Mouse (Mus musculus) hindbrain, embryonic 12.5 days (tissue): ENCODE data around the gene Pnrc1. TPM values are rescaled to one million over a fixed set of nuclear protein-coding genes. Genes with fewer than 3 reads are reported as not detected.

Experiments used
- ATAC-seq: fragments of 200-750 bp; cut with Nextera tagmentation; 2 replicates; pipeline ENCODE4 v1.8.0; 2017; ENCODE audit warnings: moderate TSS enrichment; ENCODE audit not compliant: low FRiP score
- H3K27ac ChIP-seq: fragments of 300-500 bp; sonication (generic); 2 replicates; pipeline ENCODE4 v1.5.1; 2016; ENCODE audit warnings: mild to moderate bottlenecking
- H3K27me3 ChIP-seq: fragments of 300-500 bp; sonication (generic); 2 replicates; pipeline ENCODE4 v1.6.1; 2016; ENCODE audit warnings: mild to moderate bottlenecking
- H3K36me3 ChIP-seq: fragments of 300-500 bp; sonication (generic); 2 replicates; pipeline ENCODE4 v1.6.1; 2016; ENCODE audit warnings: mild to moderate bottlenecking
- H3K4me1 ChIP-seq: fragments of 300-500 bp; sonication (generic); 2 replicates; pipeline ENCODE4 v1.6.1; 2016
- H3K4me2 ChIP-seq: fragments of 300-500 bp; sonication (generic); replicated peaks from 2 replicates; pipeline ENCODE4 v1.6.1; 2016; ENCODE audit warnings: mild to moderate bottlenecking
- H3K4me3 ChIP-seq: fragments of 300-500 bp; sonication (generic); 2 replicates; pipeline ENCODE4 v1.5.1; 2016; ENCODE audit warnings: mild to moderate bottlenecking
- H3K9ac ChIP-seq: fragments of 300-500 bp; sonication (generic); 2 replicates; pipeline ENCODE4 v1.6.1; 2016; ENCODE audit warnings: mild to moderate bottlenecking, moderate library complexity
- H3K9me3 ChIP-seq: fragments of 300-500 bp; sonication (generic); replicated peaks from 2 replicates; pipeline ENCODE4 v1.6.1; 2016; ENCODE audit warnings: mild to moderate bottlenecking
- WGBS: fragments of 180-500 bp; shearing (Covaris S2); methylation state at CpG from one replicate; pipeline ENCODE4 v1.1.7; 2016; 5-methylcytosine and 5-hydroxymethylcytosine counted together
- polyA plus RNA-seq: library from polyadenylated mRNA; unstranded; fragments of >200 nt; fragmentation: Nextera tagmentation; extraction: Ambion mirVana; gene quantifications from 2 replicates; pipeline ENCODE4 v1.2.1, GENCODE M21; 2016

The Pnrc1 gene
- polyA plus RNA-seq, 1 experiment from 2014 or later = 118 TPM

DNA sequence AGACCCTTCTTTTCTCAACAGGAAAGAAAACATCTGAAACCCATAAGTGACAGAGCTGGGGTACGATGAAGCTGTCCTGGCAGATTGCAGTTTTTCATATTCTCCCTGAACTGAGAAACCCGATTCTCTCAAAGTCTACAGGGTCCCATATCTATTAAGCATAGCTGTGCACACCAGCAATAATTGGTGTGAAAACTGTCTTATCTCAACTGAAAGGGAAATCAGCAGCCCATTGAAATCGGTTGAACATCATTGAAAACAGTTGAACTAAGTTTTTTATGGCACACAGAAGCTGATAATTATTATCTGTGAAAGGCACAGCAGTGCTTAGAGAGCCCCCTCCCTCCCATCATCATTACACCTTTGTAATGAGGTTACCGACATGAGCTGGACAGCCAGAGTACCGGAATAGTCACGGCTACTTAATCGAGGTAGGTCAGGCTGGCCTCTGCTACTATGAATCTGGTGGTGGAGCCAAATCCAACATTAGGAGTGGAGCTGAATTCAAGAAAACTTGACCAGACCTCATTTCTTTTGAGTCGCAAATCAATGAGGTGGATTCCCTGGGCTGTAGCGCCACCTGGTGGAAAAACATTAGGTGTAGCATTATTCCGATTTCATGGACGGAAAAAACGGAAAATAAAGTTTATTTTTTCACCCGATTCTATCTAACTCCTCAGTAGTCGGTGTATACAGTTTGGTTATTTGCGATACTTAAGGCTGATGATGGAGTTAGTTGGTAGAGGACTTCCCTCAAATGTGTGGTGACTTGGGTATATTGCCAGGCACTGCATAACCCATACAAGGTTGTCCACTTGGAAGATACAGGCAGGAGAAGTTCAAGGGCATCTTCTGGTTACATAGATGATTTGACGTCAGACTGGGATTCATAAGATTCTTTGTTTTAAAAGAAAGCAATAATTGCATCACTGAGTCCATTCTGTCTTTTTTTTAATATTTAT, 2.7 kb upstream of the Pnrc1 start:
- no peak for ATAC-seq
- no peak overlapping the region for H3K9ac ChIP-seq
- H3K9me3 ChIP-seq = no peaks in the 10 kb centered on the region
- WGBS = 23% methylated on average over 16 of the region's 16 CpGs
- no peak overlapping the region for H3K4me3 ChIP-seq
- no peaks in the 10 kb centered on the region for H3K4me1 ChIP-seq
- no peaks in the 10 kb centered on the region for H3K27me3 ChIP-seq
- no peak overlapping the region for H3K27ac ChIP-seq
- H3K4me2 ChIP-seq = 0 out of 2 replicates have a peak overlapping the region, but pooled peaks have one; percentile 17
- no peaks in the 10 kb centered on the region for H3K36me3 ChIP-seq

DNA sequence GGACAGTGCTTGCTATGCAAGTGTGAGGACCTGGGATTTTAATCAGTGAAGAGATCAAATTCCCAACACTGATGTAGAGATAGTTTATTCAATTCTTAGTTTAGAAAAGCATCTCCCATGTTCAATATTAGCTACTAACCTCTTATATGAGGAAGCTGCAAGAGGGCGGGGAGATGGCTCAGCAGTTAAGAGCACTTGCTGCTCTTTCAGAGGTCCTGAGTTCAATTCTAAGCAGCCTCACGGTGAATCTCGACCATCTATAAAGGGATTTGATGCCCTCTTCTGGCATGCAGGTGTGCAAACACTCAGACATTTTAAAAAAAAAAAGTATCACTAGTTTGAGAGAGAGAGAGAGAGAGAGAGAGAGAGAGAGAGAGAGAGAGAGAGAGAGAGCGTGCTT, 915 bp upstream of the Pnrc1 start:
- 67% methylated on average over 4 of the region's 4 CpGs for WGBS
- H3K9ac ChIP-seq = no peak overlapping the region
- no peaks in the 10 kb centered on the region for H3K27me3 ChIP-seq
- no peak overlapping the region for H3K4me2 ChIP-seq
- no peaks in the 10 kb centered on the region for H3K4me1 ChIP-seq
- H3K4me3 ChIP-seq = no peak overlapping the region
- H3K27ac ChIP-seq = no peak overlapping the region
- H3K9me3 ChIP-seq = no peaks in the 10 kb centered on the region
- ATAC-seq = no peak
- H3K36me3 ChIP-seq = no peaks in the 10 kb centered on the region

DNA sequence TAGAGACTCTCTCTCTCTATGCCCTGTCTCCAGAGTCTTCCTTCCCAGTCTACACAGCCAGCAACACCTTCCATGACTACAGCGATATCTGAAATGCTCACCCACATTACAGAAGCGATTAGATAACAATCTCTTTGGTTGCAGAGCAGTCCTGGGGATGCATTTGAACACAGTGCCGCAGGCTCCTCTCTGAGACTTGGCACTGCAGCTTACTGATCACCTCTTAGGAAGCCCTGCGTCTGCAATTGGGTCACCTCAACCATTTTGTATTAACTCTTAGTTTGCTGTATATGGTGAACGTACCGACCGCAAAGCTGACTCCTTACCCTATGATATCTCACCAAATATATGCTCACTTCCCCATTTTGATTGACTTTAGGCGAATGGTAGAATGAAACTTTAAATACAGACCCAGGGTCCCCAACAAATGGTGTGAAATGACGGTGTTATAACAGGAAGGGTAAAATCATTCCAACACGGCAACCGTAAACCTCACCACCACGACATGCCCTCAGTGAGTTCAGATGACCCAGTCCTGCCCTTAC, 785 bp downstream of the Pnrc1 start:
- H3K9me3 ChIP-seq = no peaks in the 10 kb centered on the region
- H3K4me1 ChIP-seq = no peaks in the 10 kb centered on the region
- H3K9ac ChIP-seq = no peak overlapping the region
- H3K4me2 ChIP-seq = no peak overlapping the region; the same call in 1 of the 2 replicates
- H3K4me3 ChIP-seq = no peak overlapping the region
- H3K36me3 ChIP-seq = no peaks in the 10 kb centered on the region
- 89% methylated on average over 12 of the region's 12 CpGs for WGBS
- no peak overlapping the region for H3K27ac ChIP-seq
- ATAC-seq = no peak
- H3K27me3 ChIP-seq = no peaks in the 10 kb centered on the region

DNA sequence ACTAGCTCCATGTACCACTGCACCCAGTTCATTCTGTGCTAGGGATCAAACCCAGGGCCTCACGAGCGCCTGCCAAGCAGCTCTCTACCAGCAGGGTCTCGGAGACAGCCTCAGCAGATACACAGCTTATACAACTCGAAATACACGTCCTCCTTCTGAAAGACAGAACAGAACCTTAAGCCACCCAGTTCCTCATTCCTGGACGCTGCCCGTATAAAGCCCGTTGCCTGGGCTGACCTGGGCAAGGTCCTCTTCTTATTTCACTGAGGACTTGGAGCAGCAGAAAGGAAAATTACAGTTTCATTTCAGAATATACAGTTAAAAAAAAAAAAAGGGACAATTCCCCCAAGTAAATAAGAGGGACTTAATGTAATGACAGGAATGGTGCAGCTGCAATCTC, 4.5 kb downstream of the Pnrc1 start:
- H3K27ac ChIP-seq = no peak overlapping the region
- no peak for ATAC-seq
- no peak overlapping the region for H3K4me2 ChIP-seq
- no peaks in the 10 kb centered on the region for H3K36me3 ChIP-seq
- H3K27me3 ChIP-seq = no peaks in the 10 kb centered on the region
- WGBS = 86% methylated on average over 8 of the region's 8 CpGs
- no peak overlapping the region for H3K4me3 ChIP-seq
- H3K9me3 ChIP-seq = no peaks in the 10 kb centered on the region
- no peaks in the 10 kb centered on the region for H3K4me1 ChIP-seq
- no peak overlapping the region for H3K9ac ChIP-seq

DNA sequence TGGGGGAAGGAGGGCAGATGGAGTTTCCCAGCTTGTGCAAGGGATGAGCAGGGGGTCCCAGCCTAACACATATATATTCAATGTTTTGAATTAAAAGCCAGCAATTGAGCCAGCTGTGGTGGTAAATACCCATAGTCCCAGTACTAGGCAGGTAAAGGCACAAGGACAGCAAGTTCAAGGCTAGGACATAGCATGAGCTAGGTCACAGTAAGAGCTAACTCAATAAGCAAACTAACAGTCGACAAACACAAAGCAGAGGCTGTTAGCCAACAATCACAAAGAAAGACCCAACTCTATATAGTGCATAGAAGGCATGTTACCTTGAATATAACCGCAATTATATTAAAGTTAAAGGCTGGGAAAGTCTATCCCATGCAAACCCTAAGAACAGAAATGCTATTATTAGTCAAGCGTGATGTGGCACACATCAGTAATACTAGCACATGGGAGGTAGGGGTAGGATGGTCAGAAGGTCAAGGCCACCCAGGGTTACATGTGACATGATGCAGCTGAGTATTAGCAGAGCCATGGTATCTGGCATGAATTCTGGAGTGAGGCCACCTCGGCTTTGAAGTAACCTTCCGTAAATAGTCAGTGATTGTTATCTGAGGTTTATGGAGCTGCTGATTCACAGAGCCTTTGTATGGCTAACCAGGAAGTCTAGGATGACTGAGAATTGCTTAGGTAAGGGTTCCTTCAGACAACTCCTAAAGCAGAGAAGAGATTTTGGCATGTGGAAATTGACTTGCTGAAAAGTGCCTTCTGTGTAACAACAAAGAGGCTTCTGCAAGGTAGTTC, 5.7 kb downstream of the Pnrc1 start:
- H3K27me3 ChIP-seq = no peaks in the 10 kb centered on the region
- no peaks in the 10 kb centered on the region for H3K9me3 ChIP-seq
- no peak for ATAC-seq
- H3K27ac ChIP-seq = no peak overlapping the region
- H3K36me3 ChIP-seq = no peaks in the 10 kb centered on the region
- H3K4me1 ChIP-seq = no peaks in the 10 kb centered on the region
- no peak overlapping the region for H3K9ac ChIP-seq
- no peak overlapping the region for H3K4me2 ChIP-seq
- 83% methylated on average over 5 of the region's 5 CpGs for WGBS
- H3K4me3 ChIP-seq = no peak overlapping the region

DNA sequence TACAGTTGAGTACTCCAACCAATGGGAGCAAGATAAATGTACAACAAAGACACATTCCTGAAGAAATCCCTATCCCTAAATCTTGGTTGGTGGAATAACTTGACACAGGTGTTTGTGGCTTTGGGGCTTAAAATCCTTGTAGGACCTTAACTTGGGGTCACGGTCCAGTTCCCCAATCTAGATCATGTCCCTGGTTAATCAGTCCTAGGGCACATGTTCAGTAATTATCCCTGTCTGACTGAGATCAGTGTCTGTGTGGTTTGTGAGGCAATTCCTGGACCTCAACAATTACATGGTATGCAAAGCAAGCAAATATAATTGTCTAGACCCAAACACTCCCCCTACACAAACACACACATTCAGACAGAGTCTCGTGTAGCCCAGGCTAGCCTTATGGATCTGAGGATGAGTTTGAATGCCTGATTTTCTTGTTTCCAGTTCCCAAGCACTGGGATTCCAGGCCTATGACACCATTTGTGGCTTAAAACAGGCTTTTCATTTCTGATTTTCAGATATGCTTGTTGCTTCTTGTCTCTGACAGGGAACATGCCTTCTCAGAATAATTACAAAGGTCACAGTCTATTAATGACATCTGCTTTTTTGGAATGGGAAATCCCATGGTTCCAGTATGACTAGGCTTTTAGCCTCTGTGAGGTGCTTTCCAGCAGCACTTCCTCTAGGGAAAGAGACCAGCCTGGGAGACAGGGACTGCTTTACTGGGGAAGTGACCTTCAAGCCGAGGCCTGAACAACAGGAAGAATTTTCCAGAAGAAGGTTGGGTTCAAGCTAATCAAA, 7.9 kb downstream of the Pnrc1 start:
- H3K27ac ChIP-seq = no peak overlapping the region
- H3K9ac ChIP-seq = no peak overlapping the region
- H3K36me3 ChIP-seq = no peaks in the 10 kb centered on the region
- H3K9me3 ChIP-seq = no peaks in the 10 kb centered on the region
- ATAC-seq = no peak
- no peaks in the 10 kb centered on the region for H3K4me1 ChIP-seq
- 83% methylated on average over 3 of the region's 3 CpGs for WGBS
- H3K4me3 ChIP-seq = no peak overlapping the region
- no peak overlapping the region for H3K4me2 ChIP-seq
- no peaks in the 10 kb centered on the region for H3K27me3 ChIP-seq

DNA sequence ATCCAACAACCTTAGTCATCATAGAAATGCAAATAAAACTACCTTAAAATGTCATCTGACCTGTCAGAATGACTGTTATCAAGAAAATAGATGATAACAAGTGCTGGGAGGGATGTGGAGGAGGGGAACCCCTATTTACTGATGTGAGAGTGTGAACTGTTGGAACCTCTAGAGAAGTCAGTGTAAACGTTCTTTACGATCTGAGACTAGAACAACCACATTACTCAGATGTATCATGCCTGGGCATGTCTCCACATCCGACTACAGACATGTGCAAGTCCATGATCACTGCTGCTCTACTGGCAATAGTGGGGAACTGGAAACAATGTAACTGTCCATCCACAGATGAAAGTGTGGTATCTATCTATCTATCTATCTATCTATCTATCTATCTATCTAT, 16.5 kb downstream of the Pnrc1 start:
- Histone ChIP-seq H3K27ac (no peak overlapping the region), H3K9me3 (no peaks in the 10 kb centered on the region), H3K4me3 (no peak overlapping the region), H3K4me2 (no peak overlapping the region), H3K9ac (no peak overlapping the region), H3K27me3 (no peaks in the 10 kb centered on the region), H3K36me3 (no peaks in the 10 kb centered on the region), H3K4me1 (no peaks in the 10 kb centered on the region)
- ATAC-seq = no peak
- 88% methylated on average over 3 of the region's 3 CpGs for WGBS

DNA sequence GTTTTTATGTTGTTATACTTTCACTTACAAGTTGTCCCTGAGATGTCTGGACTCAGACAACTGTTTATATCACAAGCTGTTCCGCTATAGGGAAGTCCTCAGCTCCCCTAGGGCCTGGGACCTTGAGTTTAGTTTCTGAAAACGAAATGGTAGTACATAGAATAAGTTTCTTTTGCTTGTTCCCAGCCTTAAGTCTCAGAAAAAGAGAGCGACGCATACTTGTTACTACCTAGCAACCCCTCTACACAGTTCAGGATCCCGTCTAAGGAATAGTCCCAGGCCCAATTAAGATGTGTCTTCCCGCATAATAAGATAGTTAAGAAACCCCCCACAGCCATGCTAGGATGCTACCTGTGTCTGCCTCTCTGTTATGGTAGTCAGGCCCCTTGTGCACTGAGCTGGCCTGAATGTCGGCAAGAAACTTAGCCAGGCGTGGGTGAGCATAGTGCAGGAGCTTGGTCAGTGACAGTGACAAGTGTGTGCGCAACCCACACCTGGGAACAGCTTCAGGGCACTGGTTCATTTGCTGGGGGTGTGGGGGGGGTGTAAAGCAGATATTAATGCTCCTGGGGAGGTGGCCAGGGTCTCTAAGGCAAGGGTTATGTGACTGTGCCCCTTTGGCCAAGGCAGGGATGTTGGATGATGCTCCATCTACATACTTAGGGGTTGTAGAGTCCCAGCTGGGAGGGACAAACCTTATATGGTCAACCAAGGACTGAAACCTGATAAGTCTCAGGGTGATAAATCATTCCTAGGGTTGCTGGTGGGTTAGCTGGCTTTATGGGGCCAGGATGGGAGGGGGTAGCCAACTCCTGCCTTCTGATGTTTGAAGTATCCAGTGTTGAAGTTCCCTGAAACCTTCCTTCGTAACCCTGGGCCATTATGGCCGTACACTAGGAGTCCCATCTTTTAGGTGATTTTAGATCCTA, 19.3 kb downstream of the Pnrc1 start:
- Histone ChIP-seq H3K9ac (no peak overlapping the region), H3K27ac (no peak overlapping the region), H3K9me3 (no peaks in the 10 kb centered on the region), H3K4me3 (no peak overlapping the region), H3K36me3 (no peaks in the 10 kb centered on the region), H3K27me3 (no peaks in the 10 kb centered on the region), H3K4me2 (no peak overlapping the region), H3K4me1 (no peaks in the 10 kb centered on the region)
- 82% methylated on average over 11 of the region's 11 CpGs for WGBS
- ATAC-seq = no peak

DNA sequence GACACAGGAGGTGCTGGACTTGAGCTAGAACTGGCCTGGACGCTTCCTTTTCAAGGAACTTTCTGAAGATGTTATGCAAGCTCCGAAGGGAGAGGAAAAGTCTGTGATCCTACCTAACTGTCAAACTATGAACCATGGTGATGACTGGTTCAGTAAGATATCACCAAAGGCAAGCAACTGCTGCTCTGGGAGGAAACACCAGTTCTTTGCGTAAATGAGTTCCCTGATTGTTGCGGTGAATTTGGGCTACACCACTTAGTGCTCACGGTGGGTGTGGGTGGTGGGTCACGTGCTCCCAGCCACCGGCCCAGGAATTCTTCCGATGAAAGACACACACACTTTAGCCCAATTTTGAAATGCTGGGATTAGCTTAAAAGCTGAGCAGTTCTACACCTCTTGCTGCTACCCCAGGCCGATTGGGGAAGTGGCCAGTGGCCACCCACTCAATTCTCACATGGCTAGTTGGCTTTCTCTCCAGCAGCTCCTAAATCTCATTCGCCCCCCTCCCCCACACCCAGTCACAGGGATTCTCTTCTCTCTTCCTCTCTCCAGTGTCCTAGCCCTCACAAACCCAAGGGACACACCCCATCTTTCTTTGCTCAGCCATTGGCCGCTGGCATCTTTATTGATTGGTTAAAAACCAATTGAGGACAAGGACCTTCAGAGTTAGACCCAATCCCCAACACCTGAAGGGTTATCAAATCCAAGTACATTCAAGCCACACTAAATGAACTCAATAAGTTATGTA, 24.8 kb downstream of the Pnrc1 start:
- Histone ChIP-seq H3K27me3 (no peaks in the 10 kb centered on the region), H3K36me3 (no peaks in the 10 kb centered on the region), H3K9me3 (no peaks in the 10 kb centered on the region; the same call in 1 of the 2 replicates), H3K4me1 (no peaks in the 10 kb centered on the region), H3K4me2 (no peak overlapping the region), H3K4me3 (no peak overlapping the region), H3K9ac (no peak overlapping the region), H3K27ac (no peak overlapping the region)
- WGBS = 88% methylated on average over 11 of the region's 11 CpGs
- no peak for ATAC-seq

DNA sequence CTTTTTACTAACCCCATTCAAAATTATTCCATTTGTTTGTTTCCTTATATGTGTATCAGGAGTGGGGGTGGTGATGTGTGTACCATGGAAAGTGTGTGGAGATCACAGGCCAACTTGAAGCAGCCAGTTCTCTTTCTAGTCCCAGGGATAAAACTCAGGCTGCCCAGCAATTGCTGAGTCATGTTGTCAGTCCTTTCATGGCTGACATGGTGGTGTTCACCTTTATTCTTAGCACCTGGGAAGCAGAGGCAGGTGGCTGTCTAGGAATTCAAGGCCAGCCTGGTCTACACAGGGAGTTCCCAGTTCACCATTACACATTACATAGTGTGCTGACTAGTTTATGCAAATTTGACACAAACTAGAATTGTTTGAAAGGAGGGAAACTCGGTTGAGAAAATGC, 27.1 kb downstream of the Pnrc1 start:
- Histone ChIP-seq H3K9me3 (no peaks in the 10 kb centered on the region; the same call in 1 of the 2 replicates), H3K4me2 (no peak overlapping the region), H3K9ac (no peak overlapping the region), H3K27ac (no peak overlapping the region), H3K36me3 (no peaks in the 10 kb centered on the region), H3K4me1 (no peaks in the 10 kb centered on the region), H3K4me3 (no peak overlapping the region), H3K27me3 (no peaks in the 10 kb centered on the region)
- ATAC-seq = no peak
- 83% methylated on average over 1 of the region's 1 CpGs for WGBS
